Mouse (Mus musculus) midbrain, embryonic 16.5 days (tissue): ENCODE data around the gene Rnf103. TPM values are rescaled to one million over a fixed set of nuclear protein-coding genes. Genes with fewer than 3 reads are reported as not detected.
"Not testable (repeated sequence)": the region's sequence is repeated elsewhere in the genome, so short reads cannot be mapped to it uniquely, and the experiment has no call there.

Experiments
- ATAC-seq: fragments of 200-750 bp; cut with Nextera tagmentation; 2 replicates; pipeline ENCODE4 v1.8.0; 2017; ENCODE audit warnings: moderate TSS enrichment
- H3K27ac ChIP-seq: fragments of 300-500 bp; sonication (generic); 2 replicates; pipeline ENCODE4 v1.5.1; 2014; ENCODE audit warnings: mild to moderate bottlenecking, low read length, mixed read lengths
- H3K27me3 ChIP-seq: fragments of 300-500 bp; sonication (generic); 2 replicates; pipeline ENCODE4 v1.6.1; 2014; ENCODE audit warnings: low read depth, low read length, mixed read lengths; ENCODE audit not compliant: control insufficient read depth, insufficient read depth
- H3K36me3 ChIP-seq: fragments of 300-500 bp; sonication (generic); 2 replicates; pipeline ENCODE4 v1.6.1; 2014; ENCODE audit warnings: mild to moderate bottlenecking, low read length, moderate library complexity, mixed read lengths; ENCODE audit not compliant: control insufficient read depth, insufficient read depth
- H3K4me1 ChIP-seq: fragments of 300-500 bp; sonication (generic); 2 replicates; pipeline ENCODE4 v1.6.1; 2014; ENCODE audit warnings: mild to moderate bottlenecking, low read length, mixed read lengths; ENCODE audit not compliant: control insufficient read depth, insufficient read depth
- H3K4me2 ChIP-seq: fragments of 300-500 bp; sonication (generic); 2 replicates; pipeline ENCODE4 v1.6.1; 2014; ENCODE audit warnings: mild to moderate bottlenecking, low read length, mixed read lengths
- H3K4me3 ChIP-seq: fragments of 300-500 bp; sonication (generic); 2 replicates; pipeline ENCODE4 v1.5.1; 2014; ENCODE audit warnings: low read depth, mild to moderate bottlenecking, low read length, moderate library complexity, mixed read lengths
- H3K9ac ChIP-seq: fragments of 300-500 bp; sonication (generic); 2 replicates; pipeline ENCODE4 v1.6.1; 2014; ENCODE audit warnings: low read depth, low read length, mixed read lengths
- H3K9me3 ChIP-seq: fragments of 300-500 bp; sonication (generic); replicated peaks from 2 replicates; pipeline ENCODE4 v1.6.1; 2014; ENCODE audit warnings: mild to moderate bottlenecking, low read length, mixed read lengths; ENCODE audit not compliant: control insufficient read depth, poor library complexity, severe bottlenecking
- WGBS: fragments of 180-500 bp; shearing (Covaris S2); extraction: QIAGEN DNeasy Blood & Tissue Kit; methylation state at CpG from one replicate; pipeline ENCODE4 v1.1.7; 2014; 5-methylcytosine and 5-hydroxymethylcytosine counted together
- polyA plus RNA-seq: library from polyadenylated mRNA; unstranded; fragments of >200 nt; fragmentation: Nextera tagmentation; extraction: Ambion mirVana; gene quantifications from 2 replicates; pipeline ENCODE4 v1.2.1, GENCODE M21; 2015

Gene Rnf103
- polyA plus RNA-seq, 1 experiment from 2014 or later, result 22.0 TPM

DNA sequence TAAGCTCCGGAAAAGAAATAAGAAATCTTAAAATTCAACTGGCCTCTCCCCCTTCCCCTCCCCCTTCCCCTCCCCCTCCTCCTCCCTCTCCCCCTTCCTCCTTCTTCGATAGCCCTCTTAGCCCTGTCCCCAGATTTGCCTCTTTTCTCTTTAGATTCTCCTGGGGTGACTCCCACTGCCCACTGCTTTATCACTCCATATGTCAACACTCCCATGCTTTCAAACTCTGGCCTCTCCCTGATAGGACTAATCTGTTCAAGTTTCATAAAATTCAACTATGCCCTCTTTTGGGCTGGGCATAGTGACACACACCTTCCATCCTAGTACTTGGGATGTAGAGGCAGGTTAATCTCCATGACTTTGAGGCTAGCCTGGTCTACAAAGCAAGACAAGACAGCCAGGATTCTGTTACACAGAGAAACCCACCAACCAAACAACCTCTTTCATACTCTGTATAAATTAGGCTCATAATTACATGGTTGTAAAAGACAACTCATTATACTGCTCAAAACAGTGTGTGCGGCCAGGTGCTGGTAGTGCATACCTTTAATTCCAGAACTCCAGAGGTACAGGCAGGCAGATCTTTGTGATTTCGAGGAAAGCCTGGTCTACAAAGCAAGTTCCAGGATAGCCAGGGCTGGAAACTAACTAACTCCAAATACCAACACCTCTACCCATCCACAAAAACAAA is 21.7 kb upstream of the Rnf103 start:
- no peak overlapping the region for H3K4me3 ChIP-seq
- WGBS, result 81% methylated on average over 4 of the region's 4 CpGs

GRCm38 (mm10) chr6:71472786-71473185 is 20.9 kb upstream of the Rnf103 start:
- no peaks in the 10 kb centered on the region for H3K9me3 ChIP-seq
- H3K9ac ChIP-seq, result no peak overlapping the region
- ATAC-seq, result no peak
- WGBS, result 79% methylated on average over 1 of the region's 1 CpGs
- H3K4me1 ChIP-seq, result no peaks in the 10 kb centered on the region
- H3K27me3 ChIP-seq, result no peaks in the 10 kb centered on the region
- H3K4me2 ChIP-seq, result no peak overlapping the region
- H3K4me3 ChIP-seq, result no peak overlapping the region
- no peaks in the 10 kb centered on the region for H3K36me3 ChIP-seq
- H3K27ac ChIP-seq, result no peak overlapping the region

More for the DNA sequence above, 21.7 kb upstream of the Rnf103 start:
- H3K4me1 ChIP-seq, result no peaks in the 10 kb centered on the region
- no peak overlapping the region for H3K4me2 ChIP-seq
- no peaks in the 10 kb centered on the region for H3K36me3 ChIP-seq
- no peak overlapping the region for H3K9ac ChIP-seq
- no peaks in the 10 kb centered on the region for H3K9me3 ChIP-seq
- H3K27ac ChIP-seq, result no peak overlapping the region
- ATAC-seq, result no peak
- H3K27me3 ChIP-seq, result no peaks in the 10 kb centered on the region

DNA sequence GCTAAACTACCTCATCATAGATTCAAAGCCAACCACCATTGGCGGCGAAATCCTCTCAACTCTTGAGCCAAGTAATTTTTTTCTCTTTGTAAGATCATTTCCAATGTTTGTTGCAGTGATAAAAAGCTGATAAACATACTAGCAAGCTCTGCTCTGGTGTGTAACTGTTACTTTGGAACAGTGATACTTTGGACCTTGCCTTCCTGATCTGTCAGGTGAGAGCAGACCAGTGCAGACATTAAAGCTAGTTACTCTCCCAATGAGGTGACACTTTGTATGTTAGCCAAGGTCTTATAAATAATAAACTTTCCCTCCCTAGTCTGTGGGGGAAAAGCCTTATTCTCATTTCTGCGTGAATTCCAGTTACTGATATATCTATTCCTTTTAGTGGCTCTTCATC is 18.1 kb upstream of the Rnf103 start:
- no peak overlapping the region for H3K4me2 ChIP-seq
- H3K9me3 ChIP-seq, result no peaks in the 10 kb centered on the region
- H3K4me3 ChIP-seq, result no peak overlapping the region
- H3K4me1 ChIP-seq, result no peaks in the 10 kb centered on the region
- H3K9ac ChIP-seq, result no peak overlapping the region
- 93% methylated on average over 3 of the region's 3 CpGs for WGBS
- no peaks in the 10 kb centered on the region for H3K27me3 ChIP-seq
- H3K36me3 ChIP-seq, result no peaks in the 10 kb centered on the region
- no peak overlapping the region for H3K27ac ChIP-seq
- ATAC-seq, result no peak

- 75% methylated on average over 5 of the region's 5 CpGs for WGBS
Measured at GRCm38 (mm10) chr6:71476783-71477182, 16.9 kb upstream of the Rnf103 start.

DNA sequence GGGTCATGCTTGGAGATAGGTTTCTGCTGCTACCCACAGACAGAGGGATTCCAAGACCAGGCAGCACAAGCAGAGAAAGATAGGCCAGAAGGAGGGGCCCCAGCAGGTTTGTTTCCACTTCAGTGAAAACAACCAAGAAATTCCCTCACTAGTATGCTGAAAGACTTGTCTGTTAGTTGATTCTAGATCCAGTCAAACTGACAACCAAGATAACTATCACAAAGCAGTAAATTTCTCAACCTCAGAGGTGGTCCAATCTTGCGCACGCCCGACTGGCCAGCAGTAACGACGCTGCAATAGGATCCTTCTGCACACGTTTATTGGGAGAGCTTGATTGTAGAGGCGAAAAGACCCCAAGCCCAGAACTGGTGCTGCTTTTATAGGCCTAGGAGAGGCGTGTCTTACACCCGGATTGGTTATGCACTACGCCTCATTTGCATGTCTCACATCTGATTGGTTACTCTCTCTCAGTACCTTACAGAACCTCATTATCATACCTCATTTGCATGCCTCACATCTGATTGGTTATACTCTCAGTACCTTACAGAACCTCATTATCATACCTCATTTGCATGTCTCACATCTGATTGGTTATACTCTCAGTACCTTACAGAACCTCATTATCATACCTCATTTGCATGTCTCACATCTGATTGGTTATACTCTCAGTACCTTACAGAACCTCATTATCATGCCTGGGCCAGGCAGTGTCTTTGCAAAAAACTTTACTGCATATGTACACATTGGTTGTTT is 14.7 kb upstream of the Rnf103 start:
- not testable (repeated sequence) for H3K27me3 ChIP-seq, H3K27ac ChIP-seq, ATAC-seq, H3K36me3 ChIP-seq, H3K4me3 ChIP-seq, H3K4me1 ChIP-seq, H3K9ac ChIP-seq, H3K9me3 ChIP-seq, H3K4me2 ChIP-seq
- 94% methylated on average over 10 of the region's 10 CpGs for WGBS

More at GRCm38 (mm10) chr6:71476783-71477182, 16.9 kb upstream of the Rnf103 start:
- Histone ChIP-seq H3K27ac (no peak overlapping the region), H3K4me2 (no peak overlapping the region), H3K36me3 (no peaks in the 10 kb centered on the region), H3K9me3 (no peaks in the 10 kb centered on the region), H3K4me3 (no peak overlapping the region), H3K9ac (no peak overlapping the region), H3K27me3 (no peaks in the 10 kb centered on the region), H3K4me1 (no peaks in the 10 kb centered on the region)
- ATAC-seq, result no peak

GRCm38 (mm10) chr6:71479588-71479987 is 14.1 kb upstream of the Rnf103 start:
- H3K4me2 ChIP-seq, H3K9me3 ChIP-seq, H3K27me3 ChIP-seq, H3K36me3 ChIP-seq, ATAC-seq, H3K4me1 ChIP-seq, H3K9ac ChIP-seq, H3K4me3 ChIP-seq, H3K27ac ChIP-seq: not testable (repeated sequence)
- WGBS, result 94% methylated on average over 2 of the region's 2 CpGs

DNA sequence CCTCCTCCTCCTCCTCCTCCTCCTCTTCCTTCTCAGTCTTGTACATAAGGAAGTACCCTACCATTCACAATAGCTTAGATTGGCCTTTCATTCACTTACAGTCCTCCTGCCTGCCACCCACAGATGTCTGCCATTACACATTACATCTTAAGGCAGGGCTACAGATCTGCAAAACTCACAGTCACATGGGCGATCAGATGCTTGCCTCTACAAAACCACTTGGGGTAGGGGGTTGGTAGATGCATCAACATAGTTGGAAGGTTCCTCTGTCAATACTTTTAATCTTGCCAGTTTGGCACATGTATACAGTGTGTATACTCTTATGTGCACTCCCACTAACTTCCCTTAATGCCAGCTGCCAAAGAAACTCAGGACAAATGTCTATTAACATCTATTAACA is 13.6 kb upstream of the Rnf103 start:
- no peak overlapping the region for H3K9ac ChIP-seq
- ATAC-seq, result no peak
- H3K9me3 ChIP-seq, result no peaks in the 10 kb centered on the region
- no peak overlapping the region for H3K4me3 ChIP-seq
- no peak overlapping the region for H3K27ac ChIP-seq
- 96% methylated on average over 1 of the region's 1 CpGs for WGBS
- H3K27me3 ChIP-seq, result no peaks in the 10 kb centered on the region
- H3K4me2 ChIP-seq, result no peak overlapping the region
- H3K4me1 ChIP-seq, result no peaks in the 10 kb centered on the region
- H3K36me3 ChIP-seq, result no peaks in the 10 kb centered on the region

DNA sequence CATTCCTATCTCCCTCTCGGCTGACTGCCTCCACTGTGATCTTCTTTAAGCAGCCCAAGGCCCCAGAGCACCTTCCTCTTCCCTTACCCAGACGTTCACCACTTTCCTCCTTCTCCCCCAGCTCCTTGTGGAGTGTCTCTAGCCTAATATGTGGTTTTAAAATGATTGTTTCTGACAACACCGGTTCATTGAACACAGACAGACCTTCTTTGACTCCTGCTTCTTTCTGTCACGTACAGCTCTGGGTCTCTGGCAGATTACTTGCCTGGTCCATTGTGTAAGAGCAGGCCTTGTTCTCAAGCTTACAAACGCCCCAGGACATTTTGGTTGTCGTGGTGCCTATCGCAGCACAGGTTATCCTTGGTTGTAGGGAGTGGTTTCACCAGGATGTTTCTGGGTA is 12.6 kb upstream of the Rnf103 start:
- no peaks in the 10 kb centered on the region for H3K27me3 ChIP-seq
- H3K27ac ChIP-seq, result no peak overlapping the region
- no peak overlapping the region for H3K9ac ChIP-seq
- H3K36me3 ChIP-seq, result no peaks in the 10 kb centered on the region
- no peak for ATAC-seq
- WGBS, result 56% methylated on average over 7 of the region's 7 CpGs
- no peaks in the 10 kb centered on the region for H3K4me1 ChIP-seq
- no peaks in the 10 kb centered on the region for H3K9me3 ChIP-seq
- H3K4me3 ChIP-seq, result no peak overlapping the region
- H3K4me2 ChIP-seq, result no peak overlapping the region

DNA sequence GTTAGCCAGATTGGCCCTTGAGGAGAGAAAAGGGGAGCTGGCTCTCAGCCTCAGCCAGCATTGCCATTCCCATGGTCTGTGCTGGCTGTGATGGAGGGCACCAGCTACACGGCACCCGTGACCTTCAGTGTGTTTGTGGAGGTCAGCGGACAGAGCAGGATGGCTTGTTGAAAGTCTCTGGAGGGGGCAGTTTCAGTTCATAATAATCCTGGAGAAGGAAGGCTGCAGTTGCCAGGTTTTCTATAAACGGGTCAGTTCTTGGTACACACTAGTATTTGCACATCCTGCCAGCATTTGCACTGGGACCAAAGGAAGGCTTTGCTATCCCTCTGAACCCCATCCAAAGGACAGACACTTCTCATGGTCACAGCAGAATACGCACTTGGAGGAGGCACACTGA is 8.4 kb upstream of the Rnf103 start:
- Histone ChIP-seq H3K4me1 (no peaks in the 10 kb centered on the region), H3K27me3 (no peaks in the 10 kb centered on the region), H3K4me3 (no peak overlapping the region), H3K9ac (no peak overlapping the region), H3K36me3 (no peaks in the 10 kb centered on the region), H3K4me2 (no peak overlapping the region), H3K9me3 (no peaks in the 10 kb centered on the region), H3K27ac (no peak overlapping the region)
- ATAC-seq, result no peak
- 80% methylated on average over 5 of the region's 5 CpGs for WGBS
